18 mouse cellular contexts compared by ENCODE assay signal in genomic region chr11:67031603-67031915, GRCm38 (mm10). TPM values are rescaled to one million over a fixed set of nuclear protein-coding genes. Genes with fewer than 3 reads are reported as not detected.
"Had no signal": no experiment of that assay in that cellular context is flagged by ENCODE, and none has a peak within 500 bp of the region (broad histone marks: within the 10 kb centered on the region; RNA-seq: fewer than 3 reads in every experiment).

No protein-coding gene starts in this region.

- ATAC-seq: lung, postnatal 0 days; midbrain, embryonic 13.5 days; midbrain, embryonic 15.5 days had no signal

- H3K36me3 ChIP-seq: lung, embryonic 15.5 days; midbrain, embryonic 15.5 days; neural tube, embryonic 12.5 days had no signal

- H3K4me3 ChIP-seq: lung, embryonic 15.5 days; megakaryocyte, embryonic 14.5 days; midbrain, embryonic 13.5 days; midbrain, embryonic 15.5 days; neural tube, embryonic 12.5 days had no signal

- H3K9ac ChIP-seq: lung, embryonic 15.5 days; midbrain, embryonic 13.5 days; midbrain, embryonic 15.5 days; neural tube, embryonic 12.5 days had no signal

- DNase-seq: lung, adult 2 months; lung, postnatal 14 days; lung, postnatal 36 days; right cerebral cortex, postnatal 14 days; spleen, adult 18-20 months; thymus, adult 2 months; thymus, postnatal 25 days had no signal

- H3K9me3 ChIP-seq: lung, embryonic 15.5 days; megakaryocyte, embryonic 14.5 days; midbrain, embryonic 13.5 days; midbrain, embryonic 15.5 days; neural tube, embryonic 12.5 days had no signal

- H3K27ac ChIP-seq: lung, embryonic 15.5 days; macrophage; midbrain, embryonic 13.5 days; midbrain, embryonic 15.5 days; neural tube, embryonic 12.5 days had no signal

- H3K4me1 ChIP-seq: lung, embryonic 15.5 days; midbrain, embryonic 13.5 days; midbrain, embryonic 15.5 days; neural tube, embryonic 12.5 days had no signal

- H3K27me3 ChIP-seq: lung, embryonic 15.5 days; midbrain, embryonic 13.5 days; midbrain, embryonic 15.5 days; neural tube, embryonic 12.5 days had no signal

- H3K4me2 ChIP-seq: lung, embryonic 15.5 days; midbrain, embryonic 11.5 days; midbrain, embryonic 13.5 days; midbrain, embryonic 15.5 days; neural tube, embryonic 12.5 days had no signal

RNA-seq across cellular contexts. Expression of gene Tmem220, which starts 6.6 kb away (rescaled TPM):
- total RNA-seq: monocyte, adult 5-6 weeks had no signal

RNA-seq across cellular contexts. Expression of gene Myh3, which starts 46.5 kb away (rescaled TPM):
- total RNA-seq: megakaryocyte progenitor cell, adult 5-6 weeks; monocyte, adult 5-6 weeks; neutrophil, adult 5-6 weeks had no signal
